Mouse (Mus musculus) cerebellum, adult 8-10 months (tissue): ENCODE measurements around the gene Cst3.

Experiments used
- DNase-seq: peaks from one replicate; pipeline ENCODE4 v3.0.0; 2022

Gene Cst3

DNA sequence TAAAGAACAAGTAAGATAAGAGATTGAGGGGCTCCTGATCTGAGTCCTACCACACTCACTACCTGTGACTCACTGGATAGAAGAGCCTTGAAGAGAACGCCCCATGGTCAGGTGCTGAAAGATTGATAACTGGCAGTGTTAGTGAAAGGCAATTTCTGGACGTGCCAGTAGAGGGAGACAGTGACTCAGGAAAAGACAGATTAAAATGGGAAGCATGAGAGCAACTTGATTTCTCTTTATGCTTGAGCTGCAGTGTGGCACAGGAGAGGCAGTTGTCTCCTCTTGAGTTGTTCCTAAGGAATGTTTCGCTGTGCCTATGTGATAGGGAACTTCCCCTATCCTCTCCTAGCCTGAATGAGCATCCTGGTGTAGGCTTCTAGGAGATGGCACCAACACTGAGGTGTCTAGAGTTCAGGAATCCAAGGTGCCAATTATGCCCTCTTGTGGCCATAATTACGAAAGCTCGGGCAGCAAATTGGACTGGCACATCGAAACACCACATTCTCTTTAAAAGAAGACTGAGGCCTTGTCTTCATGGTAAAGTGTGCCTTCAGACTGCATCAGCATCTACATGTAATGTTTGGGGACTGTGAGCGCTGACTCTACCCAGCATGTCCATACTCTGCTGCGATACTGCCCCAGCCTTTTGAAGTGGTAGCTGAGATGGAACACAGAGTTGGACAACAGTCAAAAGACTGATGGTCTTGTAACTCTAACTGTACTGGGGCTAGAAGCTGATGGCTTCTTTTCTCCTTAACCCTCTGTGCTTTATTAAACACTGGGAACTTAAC lies 24.2 kb downstream of the Cst3 start:
- peak; percentile 76 for DNase-seq

DNA sequence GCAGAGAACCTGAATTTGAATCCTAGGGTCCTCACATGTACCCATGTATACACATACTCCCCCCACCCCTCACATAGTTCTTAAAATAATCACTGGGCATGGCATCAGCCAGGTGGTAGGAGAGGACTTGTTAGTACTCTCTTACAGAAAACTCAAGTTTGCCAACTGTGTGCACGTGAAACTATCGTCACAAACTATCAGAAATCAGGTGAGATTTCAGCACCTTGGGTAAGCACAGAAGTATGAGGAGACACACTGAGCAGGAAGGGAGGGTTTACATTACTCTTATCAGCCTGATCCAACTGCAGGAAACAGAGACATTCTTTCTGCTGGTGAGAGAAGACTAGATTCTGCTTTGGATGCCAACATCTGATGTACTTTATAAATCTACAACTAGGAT lies 36.3 kb downstream of the Cst3 start:
- DNase-seq, result no peak

DNA sequence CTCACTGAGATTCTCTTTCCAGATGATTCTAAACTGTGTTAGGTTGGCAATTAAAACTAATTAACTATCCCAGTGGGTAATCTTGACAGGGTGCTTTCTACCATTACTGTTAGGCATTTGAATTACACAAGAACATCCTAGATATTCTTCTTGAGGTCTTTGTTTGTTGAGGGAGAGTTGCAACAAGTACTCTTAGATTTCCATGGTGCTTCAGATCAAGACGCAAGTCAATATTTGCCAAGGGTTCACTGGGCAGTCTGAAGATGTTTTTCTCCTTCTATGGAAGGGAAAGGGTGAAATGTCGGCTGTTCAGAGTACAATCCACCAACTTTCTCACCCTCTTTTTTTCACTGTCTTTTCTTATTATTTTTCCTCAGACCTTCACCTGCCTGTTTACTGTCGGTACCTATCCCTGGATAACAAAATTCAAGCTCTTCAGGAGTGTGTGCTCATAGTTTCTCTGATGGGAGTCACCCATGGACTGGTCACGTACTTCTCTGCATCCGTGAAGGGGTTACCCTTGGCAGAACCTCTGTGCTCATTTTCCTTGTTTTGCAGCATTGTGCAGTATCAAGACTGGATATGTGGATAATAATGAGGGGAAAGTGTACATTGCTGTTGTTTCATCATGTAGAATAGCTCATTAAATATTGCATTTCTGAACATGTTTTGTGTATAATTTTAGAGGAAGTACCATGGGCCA lies 37.3 kb downstream of the Cst3 start:
- no peak for DNase-seq

DNA sequence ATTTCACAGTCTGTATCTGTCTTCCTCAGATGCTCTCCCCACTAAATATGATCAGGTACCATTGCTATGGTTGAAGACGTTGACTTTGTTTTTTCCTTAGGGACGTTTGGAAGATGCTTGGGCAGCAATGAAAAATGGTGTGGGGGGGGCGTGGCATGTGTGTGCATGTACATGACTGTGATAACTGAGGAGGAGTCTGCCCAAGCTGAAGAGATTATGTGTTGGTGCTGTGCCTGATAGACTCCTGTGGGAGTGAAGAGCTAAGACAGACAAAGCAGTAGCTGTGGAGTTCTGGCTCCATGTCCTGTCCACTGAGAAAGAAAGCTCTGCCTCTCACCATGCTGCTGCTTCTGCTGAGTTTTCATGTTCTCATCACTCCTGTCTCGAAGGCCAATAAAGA lies 40.6 kb downstream of the Cst3 start, which contains the start of gene Cst9:
Gene Cst9, plus strand, starts transcription at position 236 of the 400 bp plus-strand sequence.
- no peak for DNase-seq

DNA sequence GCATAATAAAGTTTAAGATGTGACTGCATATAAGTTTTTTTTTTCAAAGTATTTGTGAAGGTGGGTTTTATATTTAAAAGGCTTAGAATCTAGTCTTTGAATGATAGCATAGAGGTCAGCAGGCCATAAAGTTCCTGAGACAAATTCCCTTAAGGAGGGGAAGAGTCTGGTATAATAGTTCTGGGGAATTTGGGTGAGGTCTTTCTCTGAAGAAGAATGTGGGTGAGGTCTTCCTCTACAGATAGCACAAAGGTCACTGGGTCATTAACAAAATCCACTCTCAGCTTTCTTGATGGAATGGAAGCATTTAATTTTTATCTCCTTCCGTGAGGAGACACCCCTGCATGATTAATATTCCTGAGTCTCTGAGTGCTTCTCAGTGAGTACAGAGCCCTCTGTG lies 49.5 kb downstream of the Cst3 start:
- DNase-seq, result no peak
